Mouse (Mus musculus): ENCODE data around the gene Slc25a21.

- TF ChIP-seq CTCF (IDR thresholded peaks at IDR 0.05; ENCODE audit: extremely low read depth, insufficient read length, insufficient replicate concordance, low read depth, low read length) (no peak), POLR2A (IDR thresholded peaks at IDR 0.05; ENCODE audit: low read depth, low read length) (no peak)
Measured at GRCm38 (mm10) chr12:56789236-56789635, 408.0 kb downstream of the Slc25a21 start.
